Mouse (Mus musculus) CD8-positive naive resting alpha-beta T cell, adult 2 months (primary cell): Measurements from ENCODE around the gene Slamf9.

Source experiments
- DNase-seq, 2 experiments: peaks; one replicate each; pipeline ENCODE4 v3.0.0; 2022; ENCODE audit warnings: low read depth in 2 of 2, low spot score in 2 of 2

Slamf9 gene

GRCm38 (mm10) chr1:172458041-172458440 lies 17.1 kb upstream of the Slamf9 start:
- no peak for DNase-seq

GRCm38 (mm10) chr1:172461602-172462001 lies 13.6 kb upstream of the Slamf9 start:
- no peak for DNase-seq

- no peak for DNase-seq
These were observed 12.6 kb upstream of the Slamf9 start for GRCm38 (mm10) chr1:172462534-172462933.

GRCm38 (mm10) chr1:172463387-172464333 lies 11.5 kb upstream of the Slamf9 start:
- DNase-seq, result no peak

- DNase-seq, result no peak
These were observed 6.8 kb upstream of the Slamf9 start for GRCm38 (mm10) chr1:172468301-172468877.

GRCm38 (mm10) chr1:172469373-172469772 lies 5.8 kb upstream of the Slamf9 start:
- no peak for DNase-seq

GRCm38 (mm10) chr1:172469810-172470448 lies 5.2 kb upstream of the Slamf9 start:
- DNase-seq, result no peak

GRCm38 (mm10) chr1:172472909-172473308 lies 2.2 kb upstream of the Slamf9 start:
- no peak for DNase-seq

- no peak for DNase-seq
These were observed 962 bp upstream of the Slamf9 start for GRCm38 (mm10) chr1:172474196-172474595.

GRCm38 (mm10) chr1:172478020-172478419 lies 2.9 kb downstream of the Slamf9 start:
- DNase-seq, result no peak

- DNase-seq, result no peak
These were observed 5.2 kb downstream of the Slamf9 start for GRCm38 (mm10) chr1:172480376-172480775.

- DNase-seq, result no peak
These were observed 6.0 kb downstream of the Slamf9 start for GRCm38 (mm10) chr1:172481111-172481510.

- peak; percentile 90 to 92 for DNase-seq
These were observed 6.6 kb downstream of the Slamf9 start, which contains the start of gene Igsf9 for GRCm38 (mm10) chr1:172481540-172482280. Gene Igsf9, plus strand, starts transcription at chr1:172481788.

GRCm38 (mm10) chr1:172482518-172483360 lies 7.6 kb downstream of the Slamf9 start:
- DNase-seq, result no peak

GRCm38 (mm10) chr1:172483361-172483660 lies 8.2 kb downstream of the Slamf9 start:
- DNase-seq, result no peak

- DNase-seq, result no peak
These were observed 9.1 kb downstream of the Slamf9 start for GRCm38 (mm10) chr1:172484236-172484635.

- no peak for DNase-seq
These were observed 9.5 kb downstream of the Slamf9 start for GRCm38 (mm10) chr1:172484671-172485070.

- DNase-seq, result no peak
These were observed 10.7 kb downstream of the Slamf9 start for GRCm38 (mm10) chr1:172485821-172486220.

- DNase-seq, result no peak
These were observed 11.1 kb downstream of the Slamf9 start for GRCm38 (mm10) chr1:172486236-172486635.

- DNase-seq, result no peak
These were observed 11.5 kb downstream of the Slamf9 start for GRCm38 (mm10) chr1:172486651-172487050.
